Mouse (Mus musculus): ENCODE results near the gene Izumo1r. TPM values are rescaled to one million over a fixed set of nuclear protein-coding genes. Genes with fewer than 3 reads are reported as not detected.
"Not testable (repeated sequence)": the region's sequence is repeated elsewhere in the genome, so short reads cannot be mapped to it uniquely, and the experiment has no call there.

Gene Izumo1r
- total RNA-seq, 2 experiments from 2014 or later: not detected

DNA sequence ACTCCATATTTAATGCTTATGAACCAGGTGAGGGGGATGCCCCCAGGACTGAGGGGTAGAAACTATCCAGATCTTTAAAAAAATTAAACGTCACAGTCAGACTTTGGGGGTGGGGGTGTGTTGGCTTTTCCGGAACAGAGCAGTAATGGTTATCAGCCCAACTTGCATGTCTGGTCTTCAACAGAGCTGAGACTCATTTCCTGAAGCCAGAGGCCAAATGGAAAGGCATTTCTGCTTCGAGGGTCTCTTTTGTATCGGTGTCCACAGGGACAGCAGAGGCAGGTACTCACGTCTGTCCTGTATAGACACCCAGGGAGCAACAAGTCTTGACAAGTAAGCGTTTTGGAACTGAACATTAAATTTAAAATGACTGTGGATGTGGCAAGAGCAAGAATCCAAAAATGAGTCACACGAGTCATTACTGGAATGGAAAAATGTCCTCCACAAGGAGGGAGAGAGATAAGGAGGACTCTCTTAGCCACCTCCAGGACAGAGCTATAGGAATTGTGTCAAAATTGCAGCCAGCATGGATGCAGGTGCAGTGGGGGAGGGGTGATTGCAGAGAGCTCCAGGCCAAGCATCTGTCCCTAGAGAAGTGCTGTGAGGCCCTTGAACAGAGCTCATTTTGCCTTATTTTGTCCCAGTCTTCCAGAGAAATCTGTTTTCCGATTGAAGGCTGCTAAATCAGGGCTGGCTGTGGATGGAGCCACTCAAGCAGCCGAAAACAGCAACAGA lies 1.2 kb upstream of the Izumo1r start:
- no peak for DNase-seq

DNA sequence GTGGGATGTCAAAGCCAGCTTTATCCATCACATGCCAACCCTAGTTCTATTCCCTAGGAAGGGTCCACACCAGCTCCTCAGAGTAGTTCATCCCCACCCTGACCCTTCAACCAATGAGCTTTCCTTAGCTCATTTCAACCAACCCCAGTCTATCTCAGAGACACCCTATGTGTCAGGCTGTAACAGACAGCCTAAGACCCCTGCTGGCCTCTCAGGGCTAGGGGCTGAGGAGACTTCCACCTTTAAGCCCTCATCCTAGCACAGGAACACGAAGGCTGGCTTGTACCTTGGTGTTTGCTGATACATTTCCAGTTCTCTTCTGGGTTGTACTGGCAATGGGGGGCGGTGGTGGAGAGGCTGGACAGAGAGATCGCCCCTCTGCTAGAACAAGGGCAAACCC lies 743 bp downstream of the Izumo1r start:
- DNase-seq: no peak

DNA sequence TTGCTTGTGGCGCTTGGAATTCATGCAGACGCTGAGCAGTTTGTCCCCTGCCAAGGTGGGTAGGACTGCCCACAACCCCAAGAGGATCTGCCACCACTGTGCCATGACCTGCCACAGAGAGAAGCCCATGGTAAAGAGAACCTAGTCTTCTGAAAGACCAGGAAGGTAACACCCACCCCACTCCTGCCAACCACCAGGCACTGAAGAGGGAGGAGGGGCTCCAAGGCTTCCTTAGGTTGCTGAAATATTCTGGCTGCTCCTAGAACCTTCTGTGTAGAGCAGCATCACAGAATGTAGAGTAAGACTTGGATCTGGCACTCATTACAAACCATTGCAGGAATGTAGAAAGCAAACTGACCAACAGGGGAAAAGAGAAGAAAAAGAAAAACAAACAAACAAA lies 1.3 kb downstream of the Izumo1r start:
- DNase-seq: no peak

DNA sequence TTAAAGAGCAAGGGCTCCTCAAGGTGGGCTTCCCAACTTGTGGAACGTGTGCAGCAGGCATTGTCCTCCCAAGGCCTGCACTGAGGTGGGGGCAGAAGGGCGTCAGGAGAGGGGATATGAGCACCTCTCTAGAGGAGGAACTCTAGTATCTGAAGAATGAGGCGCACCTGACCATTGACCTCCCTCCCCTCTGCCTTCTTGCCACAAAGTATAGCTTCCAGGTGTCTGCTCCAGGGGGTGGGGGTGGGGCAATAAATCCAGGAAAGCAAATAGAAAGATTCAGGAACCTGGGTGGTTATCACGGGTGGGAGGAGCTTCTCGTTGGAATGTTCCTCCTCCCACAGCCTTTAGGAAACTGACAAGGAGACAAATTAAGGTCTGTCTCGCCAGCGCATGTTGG lies 2.0 kb downstream of the Izumo1r start:
- DNase-seq: no peak

DNA sequence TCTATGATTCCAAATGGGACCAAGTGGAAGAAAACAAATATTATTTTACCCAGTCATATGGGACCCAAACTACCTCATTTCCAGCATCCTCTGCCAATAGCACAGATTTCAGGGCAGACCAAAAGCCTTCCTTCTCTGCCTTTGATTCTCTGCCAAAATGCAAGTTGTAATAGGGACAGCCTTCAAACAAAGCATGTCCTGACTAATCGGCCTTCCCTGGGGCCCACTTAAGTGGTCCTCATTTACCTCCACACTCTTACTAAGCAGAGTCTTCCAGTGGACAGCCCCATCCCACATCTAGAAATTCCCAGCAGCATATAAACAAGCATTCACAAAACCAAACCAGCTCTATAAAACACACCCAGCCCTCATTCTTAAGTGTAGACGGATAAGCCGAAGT lies 6.6 kb downstream of the Izumo1r start:
- DNase-seq: no peak

DNA sequence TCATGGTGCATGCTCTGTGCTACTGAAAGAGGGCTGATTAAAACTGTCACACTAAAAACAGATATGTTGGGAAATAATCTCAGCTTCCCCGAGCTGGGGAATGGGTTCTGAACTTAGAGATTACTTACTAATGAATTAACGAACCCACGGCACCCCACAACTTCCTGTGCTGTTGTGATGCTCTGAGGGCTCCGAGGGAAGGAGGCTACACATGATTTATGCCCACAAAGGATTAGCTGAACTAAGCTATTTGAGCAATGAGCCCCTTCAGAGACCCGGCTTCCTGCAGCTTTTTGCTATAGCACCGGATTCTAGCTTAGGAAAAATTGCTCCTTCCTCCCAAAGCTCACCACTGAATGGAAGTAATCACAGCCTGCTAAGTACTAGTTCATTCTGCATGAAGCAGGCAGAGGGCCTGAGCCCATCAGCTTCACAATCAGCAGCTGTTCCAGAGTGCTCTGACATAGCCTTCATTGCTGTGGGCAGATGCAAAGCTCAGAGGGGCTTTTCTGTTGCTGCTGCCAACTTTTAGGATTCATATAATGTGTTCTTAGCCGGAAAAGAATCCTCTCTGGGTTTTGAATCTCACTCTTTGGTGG lies 8.4 kb downstream of the Izumo1r start:
- no peak for DNase-seq

DNA sequence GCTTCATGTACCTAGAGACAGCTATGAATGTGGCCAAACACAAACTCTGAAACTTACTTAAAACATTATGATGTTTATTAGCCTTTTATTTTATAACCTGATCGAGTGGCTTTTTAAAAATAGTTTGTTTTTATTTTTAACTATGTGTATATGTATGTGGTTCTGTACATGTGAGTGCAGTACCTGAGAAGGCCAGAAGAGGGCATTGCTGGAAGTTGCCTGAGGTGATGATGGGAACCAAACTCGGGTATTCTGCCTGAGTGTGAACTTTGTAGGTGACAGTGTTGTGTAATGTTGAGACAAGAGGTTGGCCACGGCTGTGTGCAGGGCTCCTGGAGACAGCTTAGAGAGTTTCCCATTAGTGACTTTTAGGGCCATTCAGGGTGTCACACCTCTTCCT lies 9.1 kb downstream of the Izumo1r start:
- DNase-seq: no peak

DNA sequence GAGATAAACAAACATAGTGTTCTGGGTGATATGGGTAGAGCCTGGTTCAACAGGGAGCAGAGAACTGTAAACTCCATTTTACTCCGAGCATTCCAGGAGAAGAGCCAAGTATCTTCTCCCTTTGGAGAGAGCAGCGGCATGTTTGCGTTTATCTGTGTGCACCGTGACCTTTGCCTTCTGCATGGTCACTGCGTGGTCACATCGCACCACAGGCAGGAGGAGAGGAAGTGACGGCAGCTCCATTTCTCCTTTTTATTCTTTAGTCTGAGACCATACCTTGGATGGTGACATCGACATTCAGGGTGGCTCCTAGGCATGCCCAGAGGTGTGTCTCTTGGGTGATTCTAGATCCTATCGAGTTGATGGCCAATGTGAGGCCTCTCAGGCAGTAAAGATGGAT lies 10.4 kb downstream of the Izumo1r start:
- no peak for DNase-seq

DNA sequence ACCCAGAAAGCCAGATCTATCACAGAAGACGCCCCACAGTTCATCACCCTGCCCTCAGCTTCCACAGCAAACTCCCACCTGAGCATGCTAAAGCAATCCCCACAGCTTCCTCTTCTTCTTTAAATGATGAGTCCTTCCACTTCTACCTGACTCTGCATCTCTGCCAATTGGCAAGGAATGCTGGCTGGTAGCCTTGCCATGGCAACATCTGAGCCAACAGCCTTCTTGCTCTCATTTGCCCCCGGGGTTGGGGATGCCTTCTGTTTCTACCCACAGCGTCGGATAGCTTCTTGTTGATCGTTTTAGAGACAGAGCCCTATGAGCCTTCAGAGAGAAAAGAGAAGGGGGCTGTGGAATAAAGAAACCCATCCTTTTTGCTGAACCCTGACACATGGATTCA lies 11.9 kb downstream of the Izumo1r start:
- no peak for DNase-seq

DNA sequence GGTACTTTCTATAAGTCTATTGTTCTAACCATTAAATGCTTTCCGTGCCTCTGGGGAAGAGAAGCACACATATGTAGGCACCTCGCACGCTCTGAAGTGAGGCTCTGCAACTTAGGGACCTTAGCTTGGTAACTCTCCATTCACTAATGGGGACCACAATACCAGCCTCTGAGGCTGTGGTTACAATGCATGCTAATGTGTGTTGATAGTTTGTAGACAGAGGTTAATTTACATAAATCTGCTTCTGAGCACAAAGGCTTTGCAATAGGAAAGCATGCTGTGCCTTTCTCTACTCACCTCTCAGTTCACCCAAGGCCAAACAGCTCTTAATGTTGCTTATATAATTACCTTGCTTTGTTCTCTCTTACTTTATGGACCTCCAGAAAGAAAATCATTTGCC lies 13.1 kb downstream of the Izumo1r start:
- no peak for DNase-seq

DNA sequence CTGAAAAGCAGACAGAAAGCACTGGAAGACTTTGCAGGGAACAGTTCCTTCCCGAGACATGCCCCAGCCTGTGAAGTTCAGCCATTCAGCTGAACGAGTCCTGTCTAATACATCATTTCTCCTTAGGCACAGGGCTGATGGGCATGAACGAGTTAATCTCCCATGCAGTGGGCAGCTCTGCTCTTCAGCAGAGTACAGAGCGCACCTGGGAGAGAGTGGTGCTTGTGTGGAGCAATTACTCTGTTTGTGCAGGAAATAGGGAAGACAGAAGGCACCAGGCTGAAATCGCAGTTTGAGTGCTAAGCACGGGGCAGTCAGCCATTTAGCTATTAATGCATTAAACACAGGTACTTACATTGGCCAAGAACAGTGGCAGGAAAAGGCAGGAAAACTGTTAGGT lies 15.1 kb downstream of the Izumo1r start:
- no peak for DNase-seq

DNA sequence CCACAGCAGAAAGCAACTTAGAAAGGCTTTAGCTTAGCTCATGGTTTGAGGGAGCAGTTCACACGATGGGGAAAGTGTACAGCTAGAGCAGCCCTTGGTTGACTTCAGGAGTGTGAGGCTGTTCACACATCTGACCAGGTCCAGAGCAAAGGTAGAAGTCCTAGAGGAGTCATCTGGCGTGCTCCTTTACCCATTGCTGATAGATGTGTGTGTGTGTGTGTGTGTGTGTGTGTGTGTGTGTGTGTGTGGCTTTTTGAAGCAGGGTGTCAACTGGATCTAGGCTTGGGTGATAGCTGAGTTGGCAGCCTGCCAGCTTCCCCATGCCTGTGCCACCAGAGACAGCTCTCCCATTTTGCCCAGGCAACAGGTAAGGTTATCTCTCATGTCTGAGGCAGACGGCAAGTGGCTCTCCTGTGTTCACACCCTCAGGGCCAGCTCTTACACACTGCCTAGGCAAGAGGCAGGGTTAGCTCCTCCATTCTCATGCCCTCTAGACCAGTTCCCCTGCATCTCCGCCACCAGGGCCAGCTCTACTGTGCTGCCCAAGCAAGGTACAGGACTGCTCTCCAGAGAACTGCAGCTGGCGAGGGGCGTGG lies 15.9 kb downstream of the Izumo1r start:
- no peak for DNase-seq

DNA sequence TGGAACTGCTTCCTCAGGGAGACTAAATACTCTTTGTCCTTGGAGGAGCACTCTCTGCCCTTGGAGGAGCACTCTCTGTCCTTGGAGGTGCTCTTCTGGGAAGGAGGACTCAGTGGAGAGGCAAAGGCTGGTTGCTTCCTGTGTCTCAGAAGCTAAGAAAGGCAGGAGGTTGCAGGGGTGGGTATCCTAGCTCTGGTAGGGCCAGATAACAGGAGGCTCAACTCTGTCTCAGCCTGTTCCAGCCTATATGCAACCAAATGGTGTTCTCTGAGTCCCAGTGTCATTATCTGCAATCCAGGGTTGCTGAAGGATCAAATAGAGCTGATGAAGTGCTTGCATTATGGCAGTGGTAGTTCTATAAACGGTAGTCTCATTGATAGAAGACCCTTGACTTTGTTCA lies 17.8 kb downstream of the Izumo1r start:
- DNase-seq: no peak

DNA sequence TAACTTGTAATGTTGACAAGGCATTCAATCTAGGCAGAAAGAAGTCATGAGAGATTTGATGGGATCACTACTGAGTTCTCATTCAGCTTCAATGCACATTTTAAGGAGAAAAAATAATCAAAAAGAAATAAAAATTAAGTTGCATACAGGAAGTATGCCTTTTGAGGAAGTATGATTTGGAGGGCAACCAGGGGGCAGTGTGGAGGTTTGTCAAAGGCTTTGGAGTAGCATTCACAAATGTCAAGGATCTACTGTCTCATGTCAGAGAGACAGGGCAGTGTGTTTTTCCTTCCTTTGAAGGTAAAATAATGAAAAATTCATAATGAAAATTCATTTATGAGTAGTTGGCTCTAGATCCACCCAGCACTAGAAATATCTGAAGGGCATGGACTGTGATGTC lies 18.6 kb downstream of the Izumo1r start:
- no peak for DNase-seq

DNA sequence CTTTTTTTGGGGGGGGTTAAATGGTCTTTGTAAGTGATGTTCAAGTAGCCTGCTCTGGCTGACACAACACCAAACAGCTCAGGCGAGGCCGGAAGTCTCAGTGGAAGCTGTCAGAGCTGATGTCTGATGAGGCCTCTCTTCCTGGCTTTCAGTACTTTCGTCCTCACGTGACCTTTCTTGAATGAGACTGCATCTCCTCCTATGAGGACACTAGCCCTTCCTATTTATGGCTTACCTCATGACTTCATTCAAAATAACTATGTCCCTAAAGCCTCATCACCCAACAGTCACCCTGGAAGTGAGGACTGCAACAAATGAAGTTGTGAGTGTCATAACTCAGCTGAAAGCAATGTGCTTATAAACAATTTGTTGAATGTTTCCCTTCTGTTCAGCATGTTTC lies 19.1 kb downstream of the Izumo1r start:
- DNase-seq: no peak

DNA sequence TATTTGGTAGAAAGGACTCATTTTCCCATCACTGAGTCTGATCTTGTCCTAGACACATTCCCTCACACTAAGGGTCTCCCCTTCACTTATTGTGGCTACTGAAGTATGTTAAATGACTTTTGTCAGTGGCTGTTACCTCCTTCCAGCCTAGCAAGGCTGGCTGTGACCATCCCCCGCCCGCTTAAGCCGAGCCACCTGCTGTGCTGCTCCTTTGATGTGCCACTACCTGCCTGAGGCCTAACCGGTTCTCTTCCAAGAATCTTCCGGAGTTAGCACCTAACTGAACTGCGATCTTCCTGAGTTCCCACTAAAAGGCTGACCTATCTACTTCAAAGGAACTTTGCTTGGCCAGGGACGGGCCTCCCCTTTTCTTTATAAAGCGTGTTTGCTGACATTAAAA lies 27.2 kb downstream of the Izumo1r start:
- DNase-seq: not testable (repeated sequence)

DNA sequence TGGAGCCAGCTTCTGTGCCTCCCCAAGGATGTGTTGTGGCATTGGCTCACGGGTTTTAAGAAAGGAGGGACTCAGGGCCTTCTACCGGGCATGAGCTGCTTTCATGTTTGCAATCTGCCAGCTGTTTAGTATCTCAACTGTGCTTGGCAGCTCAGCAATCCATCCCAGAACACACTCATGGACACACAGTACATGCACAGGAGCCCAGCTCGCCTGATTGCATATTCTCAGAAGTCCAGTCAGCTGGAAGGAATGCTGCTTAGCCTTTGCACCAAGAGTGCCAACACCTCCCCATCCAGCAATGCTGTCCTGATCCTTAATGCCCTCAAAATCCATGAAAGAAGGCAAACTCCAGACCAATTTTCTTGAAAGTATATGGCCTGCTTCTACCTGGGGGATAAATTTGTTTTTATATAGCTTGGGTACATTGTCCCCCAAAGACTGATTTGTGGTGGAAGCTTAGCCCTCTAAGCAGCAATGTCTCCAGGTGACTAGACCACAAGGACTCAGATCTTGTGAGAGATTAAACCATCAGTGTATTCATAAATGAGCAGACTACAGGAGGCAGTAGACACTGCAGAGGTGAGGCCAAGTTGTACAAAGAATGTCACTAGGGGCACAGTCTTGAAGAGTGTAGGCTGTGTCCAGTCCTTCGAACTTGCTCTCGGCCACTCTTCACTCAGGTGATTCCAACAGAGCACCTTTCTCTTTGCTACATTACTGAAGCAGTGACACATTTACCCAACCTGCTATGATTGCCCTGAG lies 27.8 kb downstream of the Izumo1r start:
- no peak for DNase-seq

DNA sequence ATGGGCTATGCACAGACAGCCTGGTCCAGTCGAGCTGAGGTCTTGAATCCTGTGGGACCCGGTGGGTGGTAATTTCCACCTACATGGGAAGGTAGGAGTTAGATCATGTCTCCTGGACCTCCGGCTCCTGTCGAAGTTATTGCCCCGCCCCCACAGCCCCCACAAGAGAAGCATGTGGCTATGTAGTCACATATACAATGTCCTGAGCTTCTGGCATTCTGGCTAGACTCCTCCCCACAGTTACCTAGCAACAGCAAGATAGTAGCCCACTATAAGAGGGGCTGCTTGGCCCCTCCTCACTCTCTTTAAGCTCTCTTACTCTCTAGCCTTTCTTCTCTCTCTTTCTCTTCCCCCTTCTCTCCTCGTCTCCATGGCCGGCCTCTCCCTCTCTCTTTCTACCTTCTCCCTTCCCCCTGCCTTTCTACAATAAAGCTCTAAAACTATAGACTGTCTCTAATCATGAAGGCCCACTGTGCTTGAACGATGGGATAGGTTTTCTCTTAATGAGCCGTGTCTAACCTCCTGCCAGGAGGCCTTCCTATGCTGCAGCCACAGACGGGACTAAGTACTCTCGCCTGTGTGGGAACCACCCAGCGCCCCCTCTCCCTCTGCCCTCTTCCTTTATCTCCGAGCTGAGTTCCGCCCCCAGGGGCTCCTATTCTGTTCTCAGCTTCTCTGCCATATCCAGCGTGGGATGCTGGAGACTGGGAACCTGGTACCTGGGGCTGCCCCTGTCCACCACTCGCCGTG lies 31.4 kb downstream of the Izumo1r start:
- DNase-seq: no peak

DNA sequence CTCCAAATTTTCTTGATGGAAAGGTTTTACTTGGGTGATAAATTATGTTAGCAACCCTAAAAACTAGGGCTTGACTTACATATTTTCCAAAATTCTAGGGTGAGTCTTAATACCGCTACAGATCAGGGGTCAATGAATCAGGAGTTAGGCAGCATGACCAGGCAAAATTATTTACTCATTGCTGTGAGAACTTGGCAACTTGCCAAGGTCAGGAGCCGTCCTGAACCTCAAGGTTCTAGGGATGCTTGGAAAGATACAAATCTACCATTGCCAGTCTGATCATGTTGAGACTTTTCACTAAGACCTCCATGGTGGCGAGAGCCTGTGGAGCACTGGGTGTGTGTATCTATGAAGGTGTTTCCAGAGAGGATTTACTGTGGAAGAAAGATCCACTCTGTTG lies 32.2 kb downstream of the Izumo1r start:
- DNase-seq: no peak

DNA sequence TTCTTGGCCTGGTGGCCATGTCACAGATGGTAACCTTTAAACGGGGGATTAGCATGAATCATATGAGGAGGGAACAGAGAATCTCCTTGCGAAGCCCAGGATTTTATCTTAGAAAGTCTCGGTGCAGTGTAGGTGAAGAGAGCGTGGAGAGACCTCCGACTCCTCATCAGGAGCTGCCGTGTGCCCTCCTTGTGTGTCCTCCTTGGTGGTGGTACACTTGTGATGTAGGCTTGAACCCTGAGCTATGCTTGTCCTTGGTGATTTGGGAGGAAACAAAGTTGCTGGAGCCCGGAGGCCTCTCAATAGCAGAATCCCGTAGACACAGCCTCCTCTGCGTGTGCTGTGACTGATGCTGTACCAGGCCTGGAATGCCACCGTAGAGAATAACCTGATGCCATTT lies 32.9 kb downstream of the Izumo1r start:
- DNase-seq: no peak

DNA sequence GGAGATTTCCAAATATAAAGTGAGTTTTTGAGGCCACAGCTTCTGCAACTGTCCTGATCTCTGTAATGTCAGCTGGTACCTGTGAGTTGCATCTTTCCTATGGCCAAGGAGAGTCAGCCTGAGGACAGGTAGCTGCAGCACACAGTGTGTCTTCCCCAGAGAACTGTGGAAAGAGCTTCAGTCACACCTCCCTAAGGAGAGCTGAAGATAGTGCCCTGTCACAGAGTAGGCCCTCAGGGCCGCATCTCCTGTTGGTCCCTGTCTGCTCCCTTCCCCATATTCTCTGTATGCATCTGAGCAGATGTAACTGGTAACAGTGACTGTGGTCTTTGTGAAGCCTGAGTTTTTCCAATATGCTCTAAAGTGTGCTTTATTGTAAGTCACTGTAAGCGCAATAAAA lies 33.4 kb downstream of the Izumo1r start:
- DNase-seq: no peak

DNA sequence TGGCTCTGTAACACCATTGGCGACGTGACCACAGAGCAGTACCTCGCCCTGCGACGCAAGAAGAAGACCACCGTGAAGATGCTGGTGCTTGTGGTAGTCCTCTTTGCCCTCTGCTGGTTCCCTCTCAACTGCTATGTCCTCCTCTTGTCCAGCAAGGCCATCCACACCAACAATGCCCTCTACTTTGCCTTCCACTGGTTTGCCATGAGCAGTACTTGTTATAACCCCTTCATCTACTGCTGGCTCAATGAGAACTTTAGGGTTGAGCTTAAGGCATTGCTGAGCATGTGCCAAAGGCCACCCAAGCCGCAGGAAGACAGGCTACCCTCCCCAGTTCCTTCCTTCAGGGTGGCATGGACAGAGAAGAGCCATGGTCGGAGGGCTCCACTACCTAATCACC lies 35.4 kb downstream of the Izumo1r start:
- DNase-seq: no peak

DNA sequence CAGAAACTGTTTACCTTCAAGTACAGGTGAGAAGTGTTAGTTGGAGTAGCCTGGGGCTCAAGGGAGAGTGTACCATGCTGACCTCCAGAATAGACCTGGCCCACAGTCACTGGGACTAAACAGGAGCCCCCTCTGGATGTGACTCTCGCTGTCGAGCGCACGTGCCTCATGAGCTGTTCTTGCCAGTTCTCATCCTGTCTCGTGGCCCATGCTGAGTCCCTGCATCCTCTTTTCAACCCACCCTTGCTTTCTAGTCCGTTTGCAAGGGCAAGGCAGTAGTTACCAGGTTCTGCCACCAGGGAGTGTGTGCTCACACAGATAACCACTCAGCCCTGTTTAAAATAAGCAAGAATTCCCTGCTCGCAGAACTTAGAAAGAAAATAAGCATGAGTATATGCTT lies 36.8 kb downstream of the Izumo1r start:
- DNase-seq: peak; percentile 55
